Mouse (Mus musculus): ENCODE measurements around the gene Ctdsp2. TPM values are rescaled to one million over a fixed set of nuclear protein-coding genes. Genes with fewer than 3 reads are reported as not detected.

The Ctdsp2 gene
- polyA plus RNA-seq, 1 experiment from 2014 or later: 49.5 TPM

- H3K27me3 ChIP-seq: no peaks in the 10 kb centered on the region
- peaks cover 86% of the 10 kb centered on the region for H3K4me1 ChIP-seq
- no peaks in the 10 kb centered on the region for H3K9me3 ChIP-seq
- no peaks in the 10 kb centered on the region for H3K36me3 ChIP-seq (replicated peaks)
- no peak for ATAC-seq (ENCODE audit: low FRiP score)
- peak overlapping the region; percentile 72 for H3K27ac ChIP-seq
- H3K9ac ChIP-seq: peak overlapping the region; percentile 45; the same call in 1 of the 2 replicates
- WGBS: 53% methylated on average over 5 of the region's 5 CpGs
- H3K4me2 ChIP-seq: peak overlapping the region; percentile 30
- H3K4me3 ChIP-seq (replicated peaks): no peak overlapping the region
Measured at GRCm38 (mm10) chr10:126984189-126985004, 5.9 kb downstream of the Ctdsp2 start.

DNA sequence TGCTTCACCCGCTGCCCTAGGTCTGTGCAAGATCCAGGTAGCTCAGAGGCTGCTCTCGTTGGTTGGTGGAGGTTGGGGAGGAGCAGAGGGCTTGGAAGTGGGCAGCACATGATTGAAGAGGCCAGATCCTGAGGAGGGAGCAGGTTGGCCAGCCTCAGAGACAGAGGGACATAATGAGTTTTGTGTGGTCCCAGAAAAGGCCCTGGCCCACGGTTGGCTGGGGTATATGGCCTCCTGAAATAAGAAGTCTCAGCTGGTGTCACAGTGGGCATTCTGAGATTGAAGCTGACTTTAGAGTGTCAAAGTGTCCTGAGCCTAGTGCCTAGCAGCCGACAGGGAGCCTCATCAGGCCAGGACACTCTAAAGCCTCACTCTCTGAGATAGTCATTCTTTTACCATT is 6.6 kb downstream of the Ctdsp2 start:
- 84% methylated on average over 4 of the region's 4 CpGs for WGBS
- no peak for ATAC-seq (ENCODE audit: low FRiP score)
- Histone ChIP-seq H3K36me3 (replicated peaks) (no peaks in the 10 kb centered on the region), H3K4me3 (replicated peaks) (no peak overlapping the region), H3K4me1 (peaks cover 84% of the 10 kb centered on the region), H3K27me3 (no peaks in the 10 kb centered on the region), H3K9me3 (no peaks in the 10 kb centered on the region), H3K4me2 (no peak overlapping the region), H3K27ac (peak overlapping the region; percentile 43; the same call in 1 of the 2 replicates), H3K9ac (no peak overlapping the region)

GRCm38 (mm10) chr10:126985579-126985978 is 7.1 kb downstream of the Ctdsp2 start:
- no peaks in the 10 kb centered on the region for H3K9me3 ChIP-seq
- H3K4me2 ChIP-seq: no peak overlapping the region
- no peaks in the 10 kb centered on the region for H3K36me3 ChIP-seq (replicated peaks)
- 95% methylated on average over 9 of the region's 9 CpGs for WGBS
- no peak for ATAC-seq (ENCODE audit: low FRiP score)
- no peak overlapping the region for H3K4me3 ChIP-seq (replicated peaks)
- H3K9ac ChIP-seq: no peak overlapping the region
- H3K4me1 ChIP-seq: peaks cover 82% of the 10 kb centered on the region
- no peaks in the 10 kb centered on the region for H3K27me3 ChIP-seq
- no peak overlapping the region for H3K27ac ChIP-seq

- Histone ChIP-seq H3K4me3 (replicated peaks) (no peak overlapping the region), H3K9me3 (no peaks in the 10 kb centered on the region), H3K27ac (peak overlapping the region; percentile 38), H3K27me3 (no peaks in the 10 kb centered on the region), H3K4me1 (peaks cover 72% of the 10 kb centered on the region), H3K9ac (no peak overlapping the region), H3K4me2 (no peak overlapping the region), H3K36me3 (replicated peaks) (peaks cover 5% of the 10 kb centered on the region)
- no peak for ATAC-seq (ENCODE audit: low FRiP score)
- WGBS: 63% methylated on average over 4 of the region's 4 CpGs
Measured at GRCm38 (mm10) chr10:126986541-126986961, 8.0 kb downstream of the Ctdsp2 start.

DNA sequence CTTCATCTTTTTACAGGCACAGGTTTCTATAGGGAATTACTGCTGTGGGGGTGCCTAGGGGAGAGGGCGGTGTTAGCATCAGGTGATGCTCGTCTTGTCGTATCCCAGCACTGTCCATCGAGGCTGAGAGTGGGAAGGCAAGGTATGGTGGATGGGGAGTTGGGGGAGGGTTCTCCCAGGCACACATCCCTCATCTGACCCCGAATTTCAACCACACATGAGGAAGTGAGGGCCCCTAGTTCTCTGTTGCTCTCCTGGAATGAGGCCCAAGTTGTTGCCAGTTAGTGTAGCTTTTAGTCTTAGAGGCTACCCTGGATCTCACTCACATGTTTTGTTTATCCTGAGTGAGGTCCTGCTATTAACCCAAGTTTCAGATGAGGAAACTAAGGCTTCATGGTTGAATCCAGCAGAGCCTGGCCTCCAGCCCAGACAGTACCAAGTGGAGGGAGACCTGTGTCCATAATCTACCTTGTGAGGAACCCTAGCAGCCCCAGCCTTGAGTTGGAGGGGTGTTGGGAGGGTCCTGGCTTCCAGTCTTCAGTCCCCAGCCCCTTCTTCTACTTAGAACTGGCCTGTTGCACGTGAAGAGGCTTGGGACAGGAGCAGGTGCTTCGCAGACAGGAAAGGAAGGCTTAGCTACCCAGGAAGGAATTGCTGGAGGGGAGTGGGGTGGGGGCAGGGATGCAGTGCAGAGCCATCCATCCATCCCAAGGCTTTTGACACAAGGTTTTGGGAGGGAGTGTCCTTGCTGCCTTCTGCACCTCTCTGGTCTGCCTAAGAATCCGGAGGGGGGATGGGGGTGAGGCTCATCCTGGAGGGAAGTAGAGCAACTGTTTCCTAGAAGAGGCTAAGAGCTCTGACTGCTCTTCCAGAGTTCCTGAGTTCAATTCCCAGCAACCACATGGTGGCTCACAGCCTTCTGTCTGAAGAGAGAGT is 8.9 kb downstream of the Ctdsp2 start:
- 65% methylated on average over 8 of the region's 8 CpGs for WGBS
- ATAC-seq (ENCODE audit: low FRiP score): no peak
- peaks cover 63% of the 10 kb centered on the region for H3K4me1 ChIP-seq
- no peak overlapping the region for H3K4me3 ChIP-seq (replicated peaks)
- no peak overlapping the region for H3K4me2 ChIP-seq
- H3K9ac ChIP-seq: no peak overlapping the region
- no peaks in the 10 kb centered on the region for H3K27me3 ChIP-seq
- peak overlapping the region; percentile 38; the same call in 1 of the 2 replicates for H3K27ac ChIP-seq
- H3K9me3 ChIP-seq: no peaks in the 10 kb centered on the region
- peaks cover 13% of the 10 kb centered on the region for H3K36me3 ChIP-seq (replicated peaks)

- H3K27ac ChIP-seq: peak overlapping the region; percentile 33; the same call in 1 of the 2 replicates
- WGBS: 68% methylated on average over 5 of the region's 5 CpGs
Measured at GRCm38 (mm10) chr10:126988513-126989165, 10.1 kb downstream of the Ctdsp2 start.

DNA sequence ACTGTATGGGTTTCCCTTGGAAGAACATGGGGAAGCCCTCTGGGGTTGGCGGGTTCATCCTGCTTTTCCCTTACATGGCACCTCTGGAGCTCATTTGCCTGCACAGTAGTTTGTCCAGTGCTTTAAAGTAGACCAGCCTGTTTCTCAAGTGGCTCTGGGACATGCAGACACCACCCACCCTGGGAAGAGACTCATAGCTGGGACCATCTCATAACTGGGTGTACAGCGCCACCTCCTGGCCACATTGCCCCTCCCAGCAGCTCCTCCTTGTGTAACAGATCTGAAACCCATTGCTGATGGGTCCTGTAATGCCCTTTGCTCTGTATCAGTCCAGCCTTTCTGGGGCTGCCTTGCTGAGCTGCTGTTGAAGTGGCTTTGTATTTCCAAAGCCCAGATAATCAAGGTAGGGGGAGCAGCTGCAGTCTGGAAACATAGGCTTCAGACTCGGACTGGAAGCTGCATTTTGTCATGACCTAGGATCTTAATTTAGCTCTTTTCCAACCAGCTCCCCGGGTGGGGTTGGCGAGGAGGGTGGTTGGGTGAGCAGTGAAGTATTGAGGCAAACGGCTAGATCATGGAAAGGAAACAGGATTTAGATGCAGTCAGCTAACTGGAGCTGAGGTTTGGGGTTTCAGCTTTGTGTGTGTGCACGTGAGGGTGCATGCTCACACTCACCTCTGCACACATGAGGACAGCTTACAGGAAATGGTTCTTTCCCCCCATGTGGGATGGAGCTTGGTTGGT is 12.0 kb downstream of the Ctdsp2 start:
- H3K4me1 ChIP-seq: peaks cover 37% of the 10 kb centered on the region
- H3K27ac ChIP-seq: 0 out of 2 replicates have a peak overlapping the region, but pooled peaks have one; percentile 19
- 70% methylated on average over 7 of the region's 7 CpGs for WGBS
- H3K36me3 ChIP-seq (replicated peaks): peaks cover 43% of the 10 kb centered on the region
- no peaks in the 10 kb centered on the region for H3K9me3 ChIP-seq
- ATAC-seq (ENCODE audit: low FRiP score): peak; percentile 72
- H3K4me2 ChIP-seq: no peak overlapping the region
- no peak overlapping the region for H3K9ac ChIP-seq
- H3K4me3 ChIP-seq (replicated peaks): no peak overlapping the region
- no peaks in the 10 kb centered on the region for H3K27me3 ChIP-seq

More at GRCm38 (mm10) chr10:126988513-126989165, 10.1 kb downstream of the Ctdsp2 start:
- H3K9ac ChIP-seq: no peak overlapping the region
- H3K4me2 ChIP-seq: no peak overlapping the region
- no peak for ATAC-seq (ENCODE audit: low FRiP score)
- no peaks in the 10 kb centered on the region for H3K27me3 ChIP-seq
- no peak overlapping the region for H3K4me3 ChIP-seq (replicated peaks)
- H3K36me3 ChIP-seq (replicated peaks): peaks cover 25% of the 10 kb centered on the region
- H3K4me1 ChIP-seq: peaks cover 52% of the 10 kb centered on the region
- H3K9me3 ChIP-seq: no peaks in the 10 kb centered on the region

DNA sequence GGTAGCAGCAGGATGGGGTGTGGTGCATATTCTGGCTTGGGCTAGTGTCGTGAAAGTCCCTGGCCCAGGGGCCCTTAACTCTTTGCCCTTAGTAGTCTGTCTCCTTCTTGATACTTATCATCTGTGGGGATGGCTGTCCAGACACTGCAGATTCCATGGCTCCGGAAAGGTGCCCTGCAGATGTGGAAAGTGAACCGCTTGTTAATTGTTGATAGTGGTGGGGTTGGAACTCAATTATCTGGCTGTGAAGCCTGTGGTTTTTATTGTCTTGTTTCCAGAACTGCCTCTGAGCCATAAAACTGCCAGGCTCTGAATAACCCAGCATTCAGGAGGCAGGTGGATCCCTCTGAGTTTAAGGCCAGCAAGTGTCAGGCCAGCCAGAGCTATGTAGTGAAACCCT is 13.2 kb downstream of the Ctdsp2 start:
- 85% methylated on average over 3 of the region's 3 CpGs for WGBS
- Histone ChIP-seq H3K4me2 (no peak overlapping the region), H3K4me3 (replicated peaks) (no peak overlapping the region), H3K9ac (no peak overlapping the region), H3K27me3 (no peaks in the 10 kb centered on the region), H3K27ac (no peak overlapping the region), H3K9me3 (no peaks in the 10 kb centered on the region), H3K36me3 (replicated peaks) (peaks cover 51% of the 10 kb centered on the region), H3K4me1 (peaks cover 26% of the 10 kb centered on the region)
- ATAC-seq (ENCODE audit: low FRiP score): no peak

GRCm38 (mm10) chr10:126993621-126994020 is 15.1 kb downstream of the Ctdsp2 start:
- Histone ChIP-seq H3K9me3 (no peaks in the 10 kb centered on the region), H3K4me3 (replicated peaks) (no peak overlapping the region), H3K4me2 (no peak overlapping the region), H3K27ac (no peak overlapping the region), H3K9ac (no peak overlapping the region), H3K36me3 (replicated peaks) (peaks cover 67% of the 10 kb centered on the region), H3K27me3 (no peaks in the 10 kb centered on the region), H3K4me1 (peaks cover 7% of the 10 kb centered on the region)
- 94% methylated on average over 3 of the region's 3 CpGs for WGBS
- no peak for ATAC-seq (ENCODE audit: low FRiP score)

DNA sequence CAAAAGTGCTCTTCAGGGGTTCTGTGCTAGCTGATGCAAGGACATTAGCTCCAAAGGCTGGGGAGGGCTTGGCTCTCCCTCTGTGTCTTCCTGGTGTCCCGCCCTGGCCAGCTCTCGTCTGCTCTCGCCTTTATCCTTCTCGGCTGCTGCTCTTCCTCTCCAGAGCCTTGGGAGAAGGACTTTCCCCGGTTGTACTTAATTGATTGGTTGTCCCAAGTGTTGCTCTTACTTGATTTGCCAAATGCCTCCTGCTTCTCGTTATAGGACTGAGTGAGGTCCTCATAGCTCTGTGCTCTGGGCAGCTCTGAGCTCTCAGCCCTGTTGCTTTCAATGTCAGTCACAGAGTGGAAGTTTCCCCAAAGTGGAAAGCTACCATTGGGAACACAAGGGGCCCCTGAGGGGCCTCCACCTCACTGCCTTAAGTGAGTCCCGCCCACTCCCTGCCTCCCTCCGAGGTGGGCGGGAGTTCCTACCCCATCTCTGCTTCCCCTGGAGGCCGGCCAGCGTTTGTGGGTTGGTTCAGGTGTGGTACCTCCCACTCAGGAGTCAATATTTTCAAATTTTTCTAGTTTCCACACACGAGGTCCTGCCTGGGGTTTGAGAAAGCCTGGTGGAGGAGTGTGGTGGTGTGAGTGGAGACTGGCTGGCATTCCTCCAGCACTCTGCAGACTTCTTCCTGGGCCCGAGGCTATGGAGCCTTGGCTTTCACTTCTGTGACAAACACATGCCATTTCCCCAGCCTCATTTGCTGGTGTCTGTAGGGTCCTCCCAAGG is 19.0 kb downstream of the Ctdsp2 start:
- Histone ChIP-seq H3K9ac (no peak overlapping the region), H3K4me1 (no peaks in the 10 kb centered on the region), H3K36me3 (replicated peaks) (peaks cover 76% of the 10 kb centered on the region), H3K9me3 (no peaks in the 10 kb centered on the region), H3K27ac (peak overlapping the region; percentile 32; the same call in 1 of the 2 replicates), H3K27me3 (no peaks in the 10 kb centered on the region), H3K4me3 (replicated peaks) (no peak overlapping the region), H3K4me2 (no peak overlapping the region)
- WGBS: 80% methylated on average over 13 of the region's 13 CpGs
- no peak for ATAC-seq (ENCODE audit: low FRiP score)

- ATAC-seq (ENCODE audit: low FRiP score): peak; percentile 39; the same call in 1 of the 2 replicates
- Histone ChIP-seq H3K4me1 (no peaks in the 10 kb centered on the region), H3K36me3 (replicated peaks) (peaks cover 46% of the 10 kb centered on the region), H3K4me3 (replicated peaks) (no peak within 1 kb of the TSS), H3K9me3 (no peaks in the 10 kb centered on the region), H3K9ac (no peak within 1 kb of the TSS), H3K4me2 (no peak within 1 kb of the TSS), H3K27ac (0 out of 2 replicates have a peak within 1 kb of the TSS, but pooled peaks have one; percentile 19), H3K27me3 (no peaks in the 10 kb centered on the region)
- WGBS: 90% methylated on average over 5 of the region's 5 CpGs
Measured at GRCm38 (mm10) chr10:127000529-127000928, 22.0 kb downstream of the Ctdsp2 start, which contains the start of gene Avil. Gene Avil (plus strand): TSS chr10:127000709.

Data from forebrain, embryonic 12.5 days (tissue).